Comparison of ENCODE assay signal across 10 mouse cellular contexts in the genomic region with DNA sequence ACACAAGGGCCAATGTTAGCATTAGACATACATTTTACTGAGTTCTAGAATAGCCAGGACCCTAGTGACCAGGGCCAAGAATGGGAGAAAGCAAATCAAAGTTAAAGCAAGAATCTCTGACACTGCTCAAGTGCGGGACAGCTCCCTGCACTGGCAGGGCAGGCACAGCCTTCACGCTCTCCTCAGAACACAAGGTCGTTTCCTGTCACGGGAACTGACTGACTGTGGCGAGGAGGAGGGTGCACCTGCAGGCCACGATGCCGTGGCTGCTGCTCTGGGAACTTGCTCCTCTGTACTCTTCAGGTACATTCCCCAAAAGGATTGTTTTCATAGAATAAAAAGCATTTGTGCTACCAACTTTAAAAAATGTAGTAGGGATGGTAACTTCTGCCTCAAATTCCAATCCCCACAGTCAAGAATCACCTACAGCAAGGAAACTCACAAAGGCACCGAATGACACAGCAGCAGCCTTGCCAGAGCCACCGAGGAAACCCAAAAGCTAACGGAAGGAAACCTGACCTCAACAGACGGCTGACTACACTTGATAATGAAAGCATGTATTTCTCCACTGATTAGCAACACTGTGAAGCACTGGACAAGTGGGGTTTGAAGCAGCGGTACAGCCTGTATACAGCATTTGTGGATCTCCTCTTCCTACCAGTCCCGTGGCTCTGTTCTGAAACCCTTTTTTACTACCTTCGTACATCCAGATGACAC.
A peak's percentile ranks its signal among the peaks of the same experiment; 100 is the strongest.
DNase-seq lines count a peak whose midpoint lies in the region; ATAC-seq lines count a peak whose summit lies in the region.
"Had no signal": no experiment of that assay in that cellular context is flagged by ENCODE, and none has a peak within 500 bp of the region (broad histone marks: within the 10 kb centered on the region; RNA-seq: fewer than 3 reads in every experiment).

No protein-coding gene starts in this region.

- WGBS in heart, embryonic 15.5 days = 47% methylated on average over 14 of the region's 14 CpGs
- WGBS in liver, embryonic 13.5 days (ENCODE audit: insufficient replicate concordance) = 22% methylated on average over 14 of the region's 14 CpGs
- 87% methylated on average over 14 of the region's 14 CpGs for WGBS in forebrain, embryonic 13.5 days

- H3K9ac ChIP-seq in heart, embryonic 15.5 days = no peak overlapping the region
- H3K9ac ChIP-seq in liver, embryonic 13.5 days = 0 out of 2 replicates have a peak overlapping the region, but pooled peaks have one; percentile 19
- no peak overlapping the region for H3K9ac ChIP-seq in forebrain, embryonic 13.5 days

- peaks cover 77% of the 10 kb centered on the region for H3K36me3 ChIP-seq in heart, embryonic 15.5 days
- H3K36me3 ChIP-seq in liver, embryonic 13.5 days = peaks cover 95% of the 10 kb centered on the region
- H3K36me3 ChIP-seq in forebrain, embryonic 13.5 days (ENCODE audit: poor library complexity, severe bottlenecking) = peaks cover 92% of the 10 kb centered on the region

- intact Hi-C loops in heart, postnatal 14 days (cut with DNase I) = no loop called here
- intact Hi-C loops in left cerebral cortex, postnatal 14 days (cut with DNase I) = no loop called here

- H3K27me3 ChIP-seq in heart, embryonic 15.5 days = no peaks in the 10 kb centered on the region
- no peaks in the 10 kb centered on the region for H3K27me3 ChIP-seq in liver, embryonic 13.5 days
- no peaks in the 10 kb centered on the region for H3K27me3 ChIP-seq in forebrain, embryonic 13.5 days

- no peaks in the 10 kb centered on the region for H3K4me1 ChIP-seq in heart, embryonic 15.5 days (replicated peaks)
- H3K4me1 ChIP-seq in liver, embryonic 13.5 days (replicated peaks) = peaks cover 17% of the 10 kb centered on the region
- H3K4me1 ChIP-seq in forebrain, embryonic 13.5 days = no peaks in the 10 kb centered on the region
- H3K4me1 ChIP-seq: hindbrain, embryonic 10.5 days had no signal

- no peak for ATAC-seq in heart, embryonic 15.5 days (replicated peaks; ENCODE audit: insufficient number of reproducible peaks, insufficient read depth, low FRiP score, low read depth)
- peak; percentile 77 for ATAC-seq in liver, embryonic 13.5 days (ENCODE audit: low read depth)
- ATAC-seq in forebrain, embryonic 13.5 days = no peak

- peak overlapping the region; percentile 24 for H3K27ac ChIP-seq in heart, embryonic 15.5 days
- H3K27ac ChIP-seq in liver, embryonic 13.5 days = peak overlapping the region; percentile 58; the same call in 1 of the 2 replicates
- H3K27ac ChIP-seq in forebrain, embryonic 13.5 days = no peak overlapping the region
- H3K27ac ChIP-seq: hindbrain, embryonic 10.5 days had no signal

- H3K4me2 ChIP-seq in heart, embryonic 15.5 days = no peak overlapping the region
- H3K4me2 ChIP-seq in liver, embryonic 13.5 days = no peak overlapping the region
- H3K4me2 ChIP-seq in forebrain, embryonic 13.5 days = no peak overlapping the region

- H3K4me3 ChIP-seq in heart, embryonic 15.5 days = no peak overlapping the region
- no peak overlapping the region for H3K4me3 ChIP-seq in liver, embryonic 13.5 days (replicated peaks)
- H3K4me3 ChIP-seq in forebrain, embryonic 13.5 days = no peak overlapping the region
- H3K4me3 ChIP-seq: hindbrain, embryonic 10.5 days had no signal

- H3K9me3 ChIP-seq in heart, embryonic 15.5 days (replicated peaks) = no peaks in the 10 kb centered on the region
- no peaks in the 10 kb centered on the region for H3K9me3 ChIP-seq in liver, embryonic 13.5 days (replicated peaks)
- H3K9me3 ChIP-seq in forebrain, embryonic 13.5 days (replicated peaks) = no peaks in the 10 kb centered on the region
- H3K9me3 ChIP-seq: hindbrain, embryonic 10.5 days had no signal

- DNase-seq in heart, postnatal 14 days = no peak
- peak; percentile 35 for DNase-seq in ZHBTc4 (ENCODE audit: low read depth, low spot score)
- DNase-seq in liver, embryonic 13.5 days = peak; percentile 44
- peak; percentile 66 to 72 for DNase-seq in thymus, postnatal 10 days (ENCODE audit: low spot score in 2 of 2)
- DNase-seq in ovary, adult 18-20 months (ENCODE audit: low spot score) = no peak
- no peak for DNase-seq in left cerebral cortex, postnatal 14 days (ENCODE audit: low spot score in 2 of 2)
- DNase-seq: midbrain, embryonic 14.5 days had no signal

Comparison
In these comparisons a context has a peak if more than half of its experiments do, and no peak if none do; other contexts are left out.
1. DNase-seq: peak in ZHBTc4 (single experiment), liver, embryonic 13.5 days (single experiment) and thymus, postnatal 10 days (2 of 2); none in heart, postnatal 14 days (0 of 2), ovary, adult 18-20 months (single experiment) and left cerebral cortex, postnatal 14 days (0 of 2).